Mouse (Mus musculus): Measurements from ENCODE around the gene Pcp2. TPM values are rescaled to one million over a fixed set of nuclear protein-coding genes. Genes with fewer than 3 reads are reported as not detected.
"Not testable (repeated sequence)": the region's sequence is repeated elsewhere in the genome, so short reads cannot be mapped to it uniquely, and the experiment has no call there.

Pcp2 gene
- polyA plus RNA-seq, 1 experiment from 2014 or later, result 0.41 TPM

DNA sequence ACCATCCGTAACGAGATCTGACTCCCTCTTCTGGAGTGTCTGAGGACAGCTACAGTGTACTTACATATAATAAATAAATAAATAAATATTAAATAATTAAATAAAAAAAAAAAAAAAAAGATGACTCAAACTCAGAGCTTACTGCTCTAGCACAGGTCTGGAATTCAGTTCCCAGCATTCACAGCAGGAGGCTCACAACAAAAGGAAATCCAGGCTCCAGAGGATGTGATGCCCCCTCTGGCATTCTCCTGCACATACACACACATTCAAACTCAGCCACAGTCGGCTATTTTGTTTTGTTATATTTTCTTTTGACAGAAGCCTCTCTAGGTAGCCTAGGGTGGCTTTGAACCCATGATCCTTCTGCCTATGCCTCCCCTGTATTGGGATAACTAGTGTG, 43.4 kb downstream of the Pcp2 start:
- H3K9ac ChIP-seq (replicated peaks; ENCODE audit: low read depth, low read length); H3K9me3 ChIP-seq (ENCODE audit: control insufficient read depth, low read length); H3K4me2 ChIP-seq (ENCODE audit: low read length); H3K4me1 ChIP-seq (replicated peaks; ENCODE audit: control insufficient read depth, insufficient read depth, low read length); H3K27ac ChIP-seq (ENCODE audit: low read length); H3K4me3 ChIP-seq (replicated peaks; ENCODE audit: low read length); H3K36me3 ChIP-seq (ENCODE audit: control insufficient read depth, insufficient read depth); H3K27me3 ChIP-seq (replicated peaks; ENCODE audit: control insufficient read depth, insufficient read depth, low read length); ATAC-seq: not testable (repeated sequence)
- WGBS, result 53% methylated on average over 1 of the region's 3 CpGs

DNA sequence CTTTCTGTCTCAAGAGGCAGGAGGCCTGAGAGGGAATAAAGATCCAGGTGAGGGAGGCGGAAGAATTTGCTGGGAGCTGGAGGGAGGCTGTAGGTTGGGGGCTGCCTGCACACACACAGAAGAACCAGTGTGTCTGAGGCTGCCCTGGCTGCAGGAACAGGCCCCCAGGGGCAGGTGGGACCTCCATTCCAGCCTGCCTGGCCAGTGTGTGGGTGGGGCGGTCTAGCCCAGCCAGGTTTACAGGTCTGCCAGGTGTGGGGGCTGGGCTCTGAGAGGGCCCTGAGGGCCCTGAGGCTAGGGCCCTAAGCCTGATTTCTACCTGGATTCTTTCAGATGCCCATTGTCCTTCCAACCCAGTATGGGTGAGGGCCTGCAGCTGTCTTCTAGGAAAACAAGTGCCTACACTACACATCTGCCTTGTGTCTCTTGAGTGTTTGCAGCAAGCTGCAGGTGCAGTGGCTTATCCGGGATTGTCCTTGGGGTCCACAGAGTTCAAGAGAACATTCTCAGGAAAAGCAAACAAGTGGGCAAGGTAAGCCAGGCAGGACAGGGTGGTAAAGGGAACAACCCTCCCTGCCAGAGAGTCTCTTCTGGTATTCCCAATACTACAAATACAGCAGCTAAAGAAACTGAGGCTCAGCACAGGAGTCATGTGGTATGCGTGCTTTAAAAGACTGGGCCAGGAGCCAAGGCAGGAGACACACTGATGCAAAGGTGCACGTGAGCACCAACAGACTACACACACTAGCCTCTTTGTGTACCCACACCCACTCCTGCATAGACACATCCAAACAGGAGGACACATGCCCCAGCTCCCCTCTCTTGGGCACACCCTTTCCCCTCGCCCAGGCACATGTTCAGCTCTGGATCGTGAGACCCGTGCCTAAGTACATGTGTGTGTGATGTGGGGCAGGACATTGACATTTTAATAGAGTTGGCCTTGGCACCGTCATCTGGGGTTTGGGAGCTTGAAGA, 45.7 kb downstream of the Pcp2 start:
- Histone ChIP-seq H3K4me2 (ENCODE audit: low read length) (no peak overlapping the region), H3K4me3 (replicated peaks; ENCODE audit: low read length) (no peak overlapping the region), H3K36me3 (ENCODE audit: control insufficient read depth, insufficient read depth) (no peaks in the 10 kb centered on the region), H3K27me3 (replicated peaks; ENCODE audit: control insufficient read depth, insufficient read depth, low read length) (no peaks in the 10 kb centered on the region), H3K27ac (ENCODE audit: low read length) (no peak overlapping the region), H3K4me1 (replicated peaks; ENCODE audit: control insufficient read depth, insufficient read depth, low read length) (no peaks in the 10 kb centered on the region), H3K9me3 (ENCODE audit: control insufficient read depth, low read length) (no peaks in the 10 kb centered on the region), H3K9ac (replicated peaks; ENCODE audit: low read depth, low read length) (no peak overlapping the region)
- ATAC-seq, result no peak
- 83% methylated on average over 9 of the region's 9 CpGs for WGBS

DNA sequence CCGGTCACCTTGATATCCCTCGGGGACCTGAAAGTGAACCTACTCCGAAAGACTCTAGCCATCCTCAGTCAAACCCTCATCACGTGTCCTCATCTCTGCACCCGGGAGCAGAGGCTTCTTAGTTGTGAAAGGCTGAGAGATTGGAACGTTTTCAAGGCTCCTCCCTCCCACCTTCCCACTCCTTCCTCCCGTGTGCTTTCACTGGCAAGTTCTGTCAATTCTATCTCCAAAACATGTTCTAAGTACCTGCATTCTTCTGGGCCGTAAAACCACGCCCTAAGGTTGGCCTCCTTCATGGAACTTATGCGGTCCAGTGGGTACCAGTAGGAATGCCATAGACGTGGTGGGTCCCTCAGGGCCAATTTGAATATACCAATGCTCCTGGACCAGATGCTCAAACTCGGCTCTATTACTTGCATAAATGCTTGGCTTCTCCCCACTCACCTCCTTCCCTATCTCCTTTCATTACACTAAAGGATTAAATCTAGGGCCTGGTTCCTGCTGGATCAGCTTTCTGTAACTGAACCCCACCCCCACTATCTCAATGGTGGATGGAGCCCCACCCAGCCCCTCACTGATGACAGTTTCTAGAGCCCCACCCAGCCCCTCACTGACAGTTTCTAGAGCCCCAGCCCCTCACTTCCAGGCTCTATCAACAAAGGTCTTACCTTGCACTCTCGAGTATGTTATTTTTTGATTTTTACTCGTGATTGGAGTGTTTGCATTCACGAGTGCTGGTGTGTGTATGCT, 49.0 kb downstream of the Pcp2 start:
- Histone ChIP-seq H3K4me2 (ENCODE audit: low read length) (no peak overlapping the region), H3K9me3 (ENCODE audit: control insufficient read depth, low read length) (no peaks in the 10 kb centered on the region), H3K27ac (ENCODE audit: low read length) (no peak overlapping the region), H3K36me3 (ENCODE audit: control insufficient read depth, insufficient read depth) (no peaks in the 10 kb centered on the region), H3K4me3 (replicated peaks; ENCODE audit: low read length) (no peak overlapping the region), H3K4me1 (replicated peaks; ENCODE audit: control insufficient read depth, insufficient read depth, low read length) (no peaks in the 10 kb centered on the region), H3K27me3 (replicated peaks; ENCODE audit: control insufficient read depth, insufficient read depth, low read length) (no peaks in the 10 kb centered on the region), H3K9ac (replicated peaks; ENCODE audit: low read depth, low read length) (no peak overlapping the region)
- ATAC-seq, result no peak
- 86% methylated on average over 15 of the region's 15 CpGs for WGBS

DNA sequence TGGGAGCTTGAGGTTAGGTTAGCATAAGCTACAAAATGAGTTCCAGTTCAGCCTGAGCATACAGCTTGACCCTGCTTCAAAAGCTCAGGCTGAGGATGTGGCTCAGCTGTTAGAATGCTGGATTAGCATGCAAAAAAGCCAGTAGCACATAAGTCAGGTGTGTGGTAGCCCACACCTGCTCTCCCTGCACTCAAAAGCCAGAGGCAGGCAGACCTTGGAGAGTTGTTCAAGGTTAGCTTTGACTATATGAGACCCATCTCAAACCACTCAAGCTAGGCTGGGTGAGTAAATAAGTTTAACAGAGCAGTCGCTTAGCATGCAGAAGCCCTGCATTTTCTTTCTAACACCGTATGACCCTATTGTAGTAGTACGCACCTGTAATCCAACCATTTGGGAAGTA, 50.8 kb downstream of the Pcp2 start:
- Histone ChIP-seq H3K9ac (replicated peaks; ENCODE audit: low read depth, low read length) (no peak overlapping the region), H3K36me3 (ENCODE audit: control insufficient read depth, insufficient read depth) (no peaks in the 10 kb centered on the region), H3K27ac (ENCODE audit: low read length) (no peak overlapping the region), H3K4me3 (replicated peaks; ENCODE audit: low read length) (no peak overlapping the region), H3K27me3 (replicated peaks; ENCODE audit: control insufficient read depth, insufficient read depth, low read length) (no peaks in the 10 kb centered on the region), H3K9me3 (ENCODE audit: control insufficient read depth, low read length) (no peaks in the 10 kb centered on the region), H3K4me2 (ENCODE audit: low read length) (no peak overlapping the region), H3K4me1 (replicated peaks; ENCODE audit: control insufficient read depth, insufficient read depth, low read length) (no peaks in the 10 kb centered on the region)
- 92% methylated on average over 3 of the region's 3 CpGs for WGBS
- no peak for ATAC-seq

Other genes starting within 250 kb of the Pcp2 start
- gene Arhgef18, start 232.5 kb downstream of the Pcp2 start, polyA plus RNA-seq (2015; fragmentation: Nextera tagmentation; extraction: Ambion mirVana), result 12.5 and 12.9 TPM in 2 replicates
- 3.0 and 3.7 TPM in 2 replicates for gene Pex11g, start 157.9 kb downstream of the Pcp2 start, polyA plus RNA-seq (2015; fragmentation: Nextera tagmentation; extraction: Ambion mirVana)
- 0.16 TPM in 2 replicates for gene Tex45, start 154.7 kb downstream of the Pcp2 start, polyA plus RNA-seq (2015; fragmentation: Nextera tagmentation; extraction: Ambion mirVana)
- gene Zfp358, start 132.4 kb downstream of the Pcp2 start, polyA plus RNA-seq (2015; fragmentation: Nextera tagmentation; extraction: Ambion mirVana), result 75.4 and 76.7 TPM in 2 replicates
- 88.3 and 111 TPM in 2 replicates for gene Mcoln1, start 125.1 kb downstream of the Pcp2 start, polyA plus RNA-seq (2015; fragmentation: Nextera tagmentation; extraction: Ambion mirVana)
- gene Pnpla6, start 110.2 kb downstream of the Pcp2 start, polyA plus RNA-seq (2015; fragmentation: Nextera tagmentation; extraction: Ambion mirVana), result 27.3 and 36.0 TPM in 2 replicates
- 0.29 and 0.56 TPM in 2 replicates for gene C330021F23Rik, start 57.6 kb downstream of the Pcp2 start, polyA plus RNA-seq (2015; fragmentation: Nextera tagmentation; extraction: Ambion mirVana)
- gene Camsap3, start 38.3 kb downstream of the Pcp2 start, polyA plus RNA-seq (2015; fragmentation: Nextera tagmentation; extraction: Ambion mirVana), result 38.1 and 39.3 TPM in 2 replicates
- 69.3 and 71.2 TPM in 2 replicates for gene Xab2, start 4.2 kb downstream of the Pcp2 start, polyA plus RNA-seq (2015; fragmentation: Nextera tagmentation; extraction: Ambion mirVana)
- 79.0 and 83.6 TPM in 2 replicates for gene Pet100, start 4.0 kb downstream of the Pcp2 start, polyA plus RNA-seq (2015; fragmentation: Nextera tagmentation; extraction: Ambion mirVana)
- gene Stxbp2, start 5.4 kb upstream of the Pcp2 start, polyA plus RNA-seq (2015; fragmentation: Nextera tagmentation; extraction: Ambion mirVana), result 49.6 and 85.0 TPM in 2 replicates
- gene Retn, start 30.2 kb upstream of the Pcp2 start, polyA plus RNA-seq (2015; fragmentation: Nextera tagmentation; extraction: Ambion mirVana), result 0.45 and 0.71 TPM in 2 replicates
- gene Mcemp1, start 40.2 kb upstream of the Pcp2 start, polyA plus RNA-seq (2015; fragmentation: Nextera tagmentation; extraction: Ambion mirVana), result not detected in 2 replicates
- 10.0 and 14.2 TPM in 2 replicates for gene Fcor, start 46.8 kb upstream of the Pcp2 start, polyA plus RNA-seq (2015; fragmentation: Nextera tagmentation; extraction: Ambion mirVana)
- 64.8 and 69.6 TPM in 2 replicates for gene Trappc5, start 50.8 kb upstream of the Pcp2 start, polyA plus RNA-seq (2015; fragmentation: Nextera tagmentation; extraction: Ambion mirVana)
- gene Fcer2a, start 68.6 kb upstream of the Pcp2 start, polyA plus RNA-seq (2015; fragmentation: Nextera tagmentation; extraction: Ambion mirVana), result 0.25 and 0.30 TPM in 2 replicates
- gene Clec4g, start 95.1 kb upstream of the Pcp2 start, polyA plus RNA-seq (2015; fragmentation: Nextera tagmentation; extraction: Ambion mirVana), result not detected in 2 replicates
- not detected in 2 replicates for gene Cd209a, start 123.4 kb upstream of the Pcp2 start, polyA plus RNA-seq (2015; fragmentation: Nextera tagmentation; extraction: Ambion mirVana)
- gene Cd209e, start 228.8 kb upstream of the Pcp2 start, polyA plus RNA-seq (2015; fragmentation: Nextera tagmentation; extraction: Ambion mirVana), result not detected in 2 replicates

Data from forebrain, embryonic 16.5 days (tissue).